Mouse (Mus musculus) CH12.LX (cell line): Measurements from ENCODE around the gene Tmem63b. TPM values are rescaled to one million over a fixed set of nuclear protein-coding genes. Genes with fewer than 3 reads are reported as not detected.

ENCODE experiments used
- DNase-seq: peaks from one replicate; pipeline ENCODE4 v3.0.0-alpha.2; 2013; ENCODE audit errors: extremely low read depth
- H3K27ac ChIP-seq: 2 replicates; pipeline ENCODE4 v1.5.1; 2012; ENCODE audit warnings: low read depth, mild to moderate bottlenecking, control low read depth, moderate library complexity; ENCODE audit not compliant: insufficient read depth
- H3K27me3 ChIP-seq: replicated peaks from 2 replicates; pipeline ENCODE3; 2012; ENCODE audit warnings: inconsistent platforms
- H3K36me3 ChIP-seq, 2 experiments: replicated peaks in 1 of 2; 2 replicates each; pipeline versions ENCODE3 to v1.6.1; 2012; ENCODE audit warnings: inconsistent platforms in 1 of 2, low read length in 1 of 2, mild to moderate bottlenecking in 1 of 2, mixed read lengths in 1 of 2, moderate library complexity in 1 of 2; ENCODE audit not compliant: control insufficient read depth in 1 of 2, insufficient read depth in 1 of 2
- H3K4me1 ChIP-seq, 2 experiments: 2 replicates each; pipeline ENCODE4 v1.6.1; 2012; ENCODE audit warnings: inconsistent platforms in 1 of 2, moderate library complexity in 1 of 2; ENCODE audit not compliant: insufficient read depth in 2 of 2, control insufficient read depth in 1 of 2
- H3K4me2 ChIP-seq: 2 replicates; pipeline ENCODE4 v1.6.1; 2012; ENCODE audit warnings: low read depth, mild to moderate bottlenecking, control low read depth; ENCODE audit not compliant: poor library complexity, insufficient read depth, severe bottlenecking
- H3K4me3 ChIP-seq, 3 experiments: fragments of 150-350 bp in 1 of 3; sonication (generic) in 1 of 3; replicated peaks in 1 of 3; 2 replicates each; pipeline versions ENCODE3 to v1.5.1; 2011 to 2012; ENCODE audit warnings: low read depth in 2 of 3, low read length in 2 of 3, mild to moderate bottlenecking in 2 of 3, moderate library complexity in 2 of 3, control low read depth in 1 of 3, improper control_type of control experiment in 1 of 3, inconsistent platforms in 1 of 3, mixed read lengths in 1 of 3; ENCODE audit not compliant: poor library complexity in 1 of 3
- H3K79me2 ChIP-seq: replicated peaks from 2 replicates; pipeline ENCODE4 v1.6.1; 2012; ENCODE audit warnings: mild to moderate bottlenecking, moderate library complexity; ENCODE audit not compliant: control insufficient read depth, poor library complexity, insufficient read depth, severe bottlenecking; ENCODE audit errors: extremely low read depth
- H3K9ac ChIP-seq: 2 replicates; pipeline ENCODE4 v1.6.1; 2012; ENCODE audit warnings: low read depth, mild to moderate bottlenecking, control low read depth, moderate library complexity; ENCODE audit not compliant: insufficient read depth
- H3K9me3 ChIP-seq: replicated peaks from 2 replicates; pipeline ENCODE3; 2012; ENCODE audit warnings: low read length, inconsistent platforms, mixed read lengths
- BHLHE40 ChIP-seq: IDR thresholded peaks from 2 replicates; pipeline ENCODE4 v1.6.1; 2011; ENCODE audit warnings: mild to moderate bottlenecking, low read depth, low read length, improper control_type of control experiment
- CHD2 ChIP-seq: IDR thresholded peaks from 2 replicates; pipeline ENCODE4 v1.6.1; 2011; ENCODE audit warnings: low read length, improper control_type of control experiment
- CTCF ChIP-seq, 2 experiments: IDR thresholded peaks in 1 of 2; conservative IDR thresholded peaks in 1 of 2; 2 replicates each; pipeline ENCODE4 v1.5.1; 2011 to 2012; ENCODE audit warnings: low read depth in 2 of 2, low read length in 2 of 2, improper control_type of control experiment in 1 of 2, inconsistent platforms in 1 of 2, mild to moderate bottlenecking in 1 of 2, moderate library complexity in 1 of 2
- ELF1 ChIP-seq: IDR thresholded peaks from 2 replicates; pipeline ENCODE4 v1.6.1; 2014; ENCODE audit warnings: low read depth, mild to moderate bottlenecking, inconsistent platforms, low read length, improper control_type of control experiment
- HCFC1 ChIP-seq: IDR thresholded peaks from 2 replicates; pipeline ENCODE4 v1.6.1; 2012; ENCODE audit warnings: low read depth, mild to moderate bottlenecking, inconsistent platforms, low read length, improper control_type of control experiment
- JUN ChIP-seq: IDR thresholded peaks from 2 replicates; pipeline ENCODE4 v1.6.1; 2011; ENCODE audit warnings: low read depth, mild to moderate bottlenecking, low read length, improper control_type of control experiment, moderate library complexity; ENCODE audit not compliant: insufficient read depth
- JUND ChIP-seq: conservative IDR thresholded peaks from 2 replicates; pipeline ENCODE4 v1.6.1; 2011; ENCODE audit warnings: low read depth, low read length, improper control_type of control experiment
- KAT2A ChIP-seq: IDR thresholded peaks from 2 replicates; pipeline ENCODE4 v1.6.1; 2012; ENCODE audit warnings: low read length, improper control_type of control experiment, inconsistent platforms; ENCODE audit not compliant: insufficient replicate concordance
- MAFK ChIP-seq: IDR thresholded peaks from 2 replicates; pipeline ENCODE4 v1.6.1; 2011; ENCODE audit warnings: low read length, improper control_type of control experiment; ENCODE audit not compliant: insufficient replicate concordance
- MAX ChIP-seq: IDR thresholded peaks from 2 replicates; pipeline ENCODE4 v1.6.1; 2011; ENCODE audit warnings: low read length, improper control_type of control experiment
- MEF2A ChIP-seq: IDR thresholded peaks from 2 replicates; pipeline ENCODE4 v1.6.1; 2014; ENCODE audit warnings: low read depth, mild to moderate bottlenecking, inconsistent platforms, low read length, improper control_type of control experiment, borderline replicate concordance
- MXI1 ChIP-seq: IDR thresholded peaks from 2 replicates; pipeline ENCODE4 v1.6.1; 2011; ENCODE audit warnings: mild to moderate bottlenecking, low read depth, low read length, improper control_type of control experiment
- MYC ChIP-seq: IDR thresholded peaks from 2 replicates; pipeline ENCODE4 v1.6.1; 2011; ENCODE audit warnings: low read depth, mild to moderate bottlenecking, improper control_type of control experiment, low read length
- NELFE ChIP-seq: IDR thresholded peaks from 2 replicates; pipeline ENCODE4 v1.6.1; 2011; ENCODE audit warnings: low read depth, low read length, improper control_type of control experiment
- POLR2A ChIP-seq: IDR thresholded peaks from 2 replicates; pipeline ENCODE4 v1.6.1; 2011; ENCODE audit warnings: low read depth, mild to moderate bottlenecking, improper control_type of control experiment, low read length
- RCOR1 ChIP-seq: conservative IDR thresholded peaks from 2 replicates; pipeline ENCODE4 v1.6.1; 2012; ENCODE audit warnings: low read depth, mild to moderate bottlenecking, inconsistent platforms, low read length, improper control_type of control experiment
- SIN3A ChIP-seq: IDR thresholded peaks from 2 replicates; pipeline ENCODE4 v1.6.1; 2012; ENCODE audit warnings: low read length, improper control_type of control experiment, inconsistent platforms
- TBP ChIP-seq: conservative IDR thresholded peaks from 2 replicates; pipeline ENCODE4 v1.6.1; 2011; ENCODE audit warnings: low read depth, low read length, improper control_type of control experiment
- USF1 ChIP-seq: IDR thresholded peaks from 2 replicates; pipeline ENCODE4 v1.6.1; 2014; ENCODE audit warnings: low read depth, mild to moderate bottlenecking, inconsistent platforms, low read length, improper control_type of control experiment
- USF2 ChIP-seq: conservative IDR thresholded peaks from 2 replicates; pipeline ENCODE4 v1.6.1; 2011; ENCODE audit warnings: low read depth, low read length, improper control_type of control experiment
- ZKSCAN1 ChIP-seq: IDR thresholded peaks from 2 replicates; pipeline ENCODE4 v1.6.1; 2012; ENCODE audit warnings: low read depth, inconsistent platforms, low read length, improper control_type of control experiment, borderline replicate concordance
- ZMIZ1 ChIP-seq: IDR thresholded peaks from 2 replicates; pipeline ENCODE4 v1.6.1; 2012; ENCODE audit warnings: low read depth, mild to moderate bottlenecking, inconsistent platforms, low read length, improper control_type of control experiment
- dilution Hi-C: fragments of 300-500 bp; cut with MboI; formaldehyde crosslinking; loops from 2 replicates; pipeline ENCODE4 v1.14.3; 2020; ENCODE audit warnings: low sequenced_read_pairs; ENCODE audit not compliant: extremely low pct_unique_long_range_greater_than_20kb, extremely low pct_ligation_motif_present
- in situ Hi-C: fragments of 300-500 bp; cut with MboI; formaldehyde crosslinking; loops from 3 replicates; pipeline ENCODE4 v1.14.3; 2019; ENCODE audit warnings: low sequenced_read_pairs, low pct_ligation_motif_present, low pct_unique_long_range_greater_than_20kb, mixed read lengths
- polyA plus RNA-seq: library from polyadenylated mRNA; unstranded; fragments of >175 nt; gene quantifications from 2 replicates; pipeline ENCODE4 v1.2.1, GENCODE M21; 2012; ENCODE audit warnings: low read depth; ENCODE audit not compliant: insufficient read length
- total RNA-seq, 2 experiments: library from RNA; depleted of rRNA; stranded (reverse); fragments of 300-350 nt in 1 of 2; fragments of >200 nt in 1 of 2; gene quantifications; 2 replicates each; pipeline ENCODE4 v1.2.3; 2012 to 2014

Gene Tmem63b
- total and polyA plus RNA-seq, 3 experiments = 3.5 to 10.3 (median 6.3) TPM

- Histone ChIP-seq H3K27me3 (no peaks in the 10 kb centered on the region), H3K4me2 (no peak overlapping the region), H3K9me3 (no peaks in the 10 kb centered on the region), H3K36me3 (no peaks in the 10 kb centered on the region), H3K9ac (no peak overlapping the region), H3K27ac (no peak overlapping the region), H3K4me1 (peaks cover 21 to 65% of the 10 kb centered on the region in 2 experiments), H3K4me3 (no peak overlapping the region), H3K79me2 (no peaks in the 10 kb centered on the region)
- in situ Hi-C loops = loop anchor here (5.0 kb wide), 1 partner anchor 42 kb away; no protein-coding TSS in a partner anchor
- DNase-seq = no peak
- TF ChIP-seq HCFC1 = no peak
- no peak for TF ChIP-seq KAT2A
- dilution Hi-C loops = no loop called here
These were observed 57.5 kb downstream of the Tmem63b start for GRCm38 (mm10) chr17:45628885-45629855.

- no peaks in the 10 kb centered on the region for H3K36me3 ChIP-seq
- H3K4me2 ChIP-seq = no peak overlapping the region
- no peaks in the 10 kb centered on the region for H3K9me3 ChIP-seq
- TF ChIP-seq MEF2A = no peak
- no peak for TF ChIP-seq MAX
- TF ChIP-seq RCOR1 = no peak
- no peak for TF ChIP-seq JUND
- no peak for TF ChIP-seq ZKSCAN1
- TF ChIP-seq, all 38 proteins: peak for 0
- dilution Hi-C loops (no loop called here), in situ Hi-C loops (loop anchor here (5.0 kb wide), 1 partner anchor 41 kb away; no protein-coding TSS in a partner anchor)
- Histone ChIP-seq H3K27ac (peak overlapping the region; percentile 17; the same call in 1 of the 2 replicates), H3K27me3 (no peaks in the 10 kb centered on the region), H3K9ac (no peak overlapping the region), H3K4me3 (no peak overlapping the region), H3K79me2 (no peaks in the 10 kb centered on the region), H3K4me1 (peaks cover 21 to 65% of the 10 kb centered on the region in 2 experiments)
- peak; percentile 58 for DNase-seq
These were observed 58.5 kb downstream of the Tmem63b start for GRCm38 (mm10) chr17:45628160-45628559.

DNA sequence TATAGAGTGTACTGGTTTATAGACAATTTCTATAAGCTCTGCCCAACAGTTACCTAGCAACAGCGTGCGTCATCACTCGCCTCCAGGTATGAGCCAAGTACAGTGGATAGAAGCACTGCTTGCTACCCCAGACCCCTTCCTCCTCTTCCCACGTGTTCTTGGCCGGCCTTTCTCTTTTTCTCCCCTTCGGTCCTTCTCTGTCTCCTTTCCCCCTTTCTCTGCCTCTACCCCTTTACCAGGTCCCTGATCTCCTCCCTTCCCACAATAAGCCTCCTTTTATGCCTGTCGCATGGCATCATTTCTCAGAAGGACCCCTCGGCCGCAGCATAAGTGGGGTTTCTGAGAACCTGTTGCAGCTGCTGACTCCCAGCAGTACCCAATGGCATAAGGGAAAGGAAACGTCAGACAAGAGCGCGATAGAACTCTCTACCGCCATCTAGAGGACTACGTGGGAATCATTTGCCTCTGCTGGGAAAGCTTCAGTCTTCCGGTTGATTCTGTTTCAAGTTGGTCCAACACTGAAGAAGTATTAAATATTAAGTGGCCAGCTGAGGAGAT lies 60.0 kb downstream of the Tmem63b start:
- in situ Hi-C loops (loop anchor here (5.0 kb wide), 1 partner anchor 39 kb away; no protein-coding TSS in a partner anchor), dilution Hi-C loops (no loop called here)
- Histone ChIP-seq H3K9ac (peak overlapping the region; percentile 45), H3K4me2 (peak overlapping the region; percentile 85), H3K9me3 (no peaks in the 10 kb centered on the region), H3K79me2 (no peaks in the 10 kb centered on the region), H3K36me3 (peaks cover 0 to 2% of the 10 kb centered on the region in 2 experiments), H3K27me3 (no peaks in the 10 kb centered on the region), H3K27ac (no peak overlapping the region; the same call in 1 of the 2 replicates), H3K4me3 (peak overlapping the region; percentile 45 to 55 (median 46)), H3K4me1 (peaks cover 14 to 54% of the 10 kb centered on the region in 2 experiments)
- DNase-seq = peak; percentile 93
- no peak for TF ChIP-seq KAT2A
- peak; percentile 64; the same call in 1 of the 2 replicates for TF ChIP-seq CHD2
- TF ChIP-seq ELF1 = peak; percentile 77
- TF ChIP-seq HCFC1 = peak; percentile 38; the same call in 1 of the 2 replicates
- TF ChIP-seq NELFE = peak; percentile 61
- no peak for TF ChIP-seq MAFK
- TF ChIP-seq MAX = peak; percentile 90
- TF ChIP-seq TBP = no peak
- TF ChIP-seq MXI1 = peak; percentile 87
- TF ChIP-seq ZMIZ1 = peak; percentile 21; the same call in 1 of the 2 replicates
- no peak for TF ChIP-seq JUN
- peak; percentile 84 to 98 for TF ChIP-seq CTCF (conservative IDR thresholded peaks at IDR 0.05 in 1 of 2, IDR thresholded peaks at IDR 0.05 in 1 of 2; ENCODE audit: low read depth in 2 of 2, low read length in 2 of 2)
- TF ChIP-seq USF2 = no peak
- peak; percentile 85 for TF ChIP-seq SIN3A
- no peak for TF ChIP-seq USF1
- peak; percentile 80; the same call in 1 of the 2 replicates for TF ChIP-seq MYC
- peak; percentile 13; the same call in 1 of the 2 replicates for TF ChIP-seq BHLHE40
- peak; percentile 81 for TF ChIP-seq POLR2A
